Mouse (Mus musculus) erythroblast, embryonic 14.5 days (primary cell): Measurements from ENCODE around the gene Gm525.

Experiments
- GATA1 ChIP-seq: IDR thresholded peaks from 2 replicates; pipeline ENCODE4 v1.6.1; 2012; ENCODE audit warnings: low read length, inconsistent platforms, mixed read lengths
- TAL1 ChIP-seq: IDR thresholded peaks from 3 replicates; pipeline ENCODE4 v1.6.1; 2012; ENCODE audit warnings: low read length, inconsistent platforms, mixed read lengths

GRCm38 (mm10) chr11:89043046-89043445, 30.6 kb upstream of the Gm525 start:
- TF ChIP-seq GATA1 (no peak), TAL1 (no peak)
